Mouse (Mus musculus): ENCODE measurements around the gene Ust.

Ust gene

DNA sequence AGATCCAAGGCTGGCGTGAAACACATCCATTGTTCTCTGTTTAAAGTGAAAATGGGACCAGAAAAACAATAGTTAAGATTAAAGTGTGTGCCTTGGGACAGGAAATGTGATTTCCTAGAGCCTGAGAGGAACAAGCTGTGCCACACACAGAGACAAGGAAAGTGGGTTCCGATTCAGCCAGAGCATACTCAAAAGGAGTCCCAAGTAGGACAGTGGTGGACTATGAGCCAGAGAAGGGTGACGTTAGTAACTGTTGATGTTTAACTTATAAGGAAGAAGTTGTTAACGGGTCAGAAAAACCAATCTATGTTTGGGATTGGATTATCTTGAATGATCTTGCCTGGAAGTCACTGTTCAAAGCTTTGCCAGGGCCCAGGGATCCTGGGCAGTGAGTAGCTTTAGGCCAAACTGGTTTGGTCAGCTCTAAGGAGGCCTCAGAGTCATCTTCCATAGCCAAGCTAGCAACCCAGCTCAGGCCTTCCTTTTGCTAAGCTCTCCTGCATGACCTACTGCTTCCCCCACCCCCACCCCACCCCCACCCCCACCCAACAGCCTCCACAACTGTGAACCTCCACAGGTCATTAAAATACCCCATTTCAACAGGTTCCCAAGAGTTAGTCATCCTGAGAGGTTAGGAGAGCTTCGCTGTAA is 329.2 kb downstream of the Ust start:
- in situ Hi-C loops (cut with MboI, MseI): no loop called here

DNA sequence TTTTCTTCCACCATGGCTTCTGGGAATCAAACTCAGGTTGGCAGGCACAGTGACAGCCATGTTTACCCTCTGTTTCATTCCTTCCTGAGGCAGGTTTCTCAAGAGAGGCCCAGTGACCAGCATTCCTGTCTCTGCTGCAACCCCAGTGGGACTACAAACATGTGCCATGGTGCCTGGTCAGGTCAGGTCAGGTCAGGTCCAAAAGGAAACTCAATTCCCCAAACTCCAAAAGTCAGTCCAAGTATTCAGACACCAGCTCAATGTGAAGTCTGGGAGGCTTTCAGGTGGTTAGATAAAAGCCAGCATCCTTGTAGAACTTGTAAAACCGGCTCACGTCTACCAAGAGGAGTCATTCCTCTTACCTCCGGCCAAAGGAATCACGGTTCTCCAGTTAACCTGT is 333.0 kb downstream of the Ust start:
- in situ Hi-C loops (cut with MboI, MseI): no loop called here

DNA sequence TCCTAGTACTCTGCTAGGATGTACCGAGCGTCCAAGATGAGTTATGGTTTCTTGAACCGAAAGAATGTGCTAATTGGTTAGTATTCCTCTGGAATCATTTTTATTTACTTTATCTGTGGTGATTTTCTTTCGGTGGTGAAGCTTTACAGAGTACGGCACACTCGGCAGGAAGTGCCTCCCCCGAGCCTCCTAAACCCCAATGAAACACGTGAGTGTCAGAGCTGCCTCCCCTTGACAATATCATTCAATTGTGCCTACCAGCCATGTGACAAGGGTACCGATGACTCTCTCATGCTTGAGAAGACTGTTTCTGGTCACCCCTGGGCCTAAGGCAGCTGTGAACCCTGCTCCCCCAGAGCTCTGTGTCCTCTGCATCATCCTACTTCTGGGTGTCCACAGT is 333.9 kb downstream of the Ust start:
- in situ Hi-C loops (cut with MboI, MseI): no loop called here

DNA sequence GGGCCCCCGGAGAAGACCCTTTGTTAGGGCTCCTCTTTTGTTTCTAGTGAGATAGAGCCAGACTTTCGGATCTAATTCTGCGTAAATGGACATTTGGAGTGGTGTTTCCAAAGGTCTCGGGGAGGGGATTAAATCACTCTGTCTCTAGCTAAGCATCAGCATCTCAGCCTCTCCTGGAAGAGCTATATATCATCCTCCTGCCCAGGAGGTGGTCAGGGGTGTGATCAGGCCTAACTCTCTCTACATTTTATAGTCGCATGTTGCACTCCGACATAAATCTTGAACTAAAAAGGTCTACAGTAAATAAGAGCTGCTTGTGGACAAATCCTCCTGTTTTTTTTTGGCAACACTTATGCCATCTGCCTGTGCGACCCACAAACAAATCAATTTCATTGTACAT is 335.5 kb downstream of the Ust start:
- in situ Hi-C loops (cut with MboI, MseI): no loop called here

DNA sequence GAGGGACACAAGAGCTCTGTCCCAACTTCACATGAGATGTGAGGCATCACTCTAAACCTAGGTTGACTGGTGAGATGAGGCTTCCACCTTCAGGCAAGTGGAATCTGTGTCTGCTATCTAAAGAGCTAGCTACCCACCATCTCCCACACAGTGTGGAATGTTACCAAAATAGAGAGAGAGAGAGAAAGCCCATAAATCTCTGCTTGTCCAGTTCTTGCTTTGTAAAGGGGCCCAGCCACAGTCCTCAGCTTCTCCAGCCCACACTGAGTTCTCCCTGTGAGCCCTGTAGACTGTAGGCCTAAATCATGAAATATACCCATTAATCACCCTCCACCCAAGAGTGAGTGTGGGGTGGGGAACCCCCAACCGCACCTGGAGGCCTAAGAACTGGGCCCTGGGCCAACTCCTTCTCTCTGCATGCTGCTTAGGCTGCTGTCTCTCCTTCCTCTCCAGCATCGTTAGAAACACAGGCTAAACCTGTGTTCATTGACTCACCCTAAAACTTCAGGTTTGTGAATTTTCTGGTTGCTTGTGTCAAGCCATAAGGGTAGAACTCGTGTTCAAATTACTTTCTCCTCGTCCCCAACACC is 336.9 kb downstream of the Ust start:
- in situ Hi-C loops (cut with MboI, MseI): no loop called here

DNA sequence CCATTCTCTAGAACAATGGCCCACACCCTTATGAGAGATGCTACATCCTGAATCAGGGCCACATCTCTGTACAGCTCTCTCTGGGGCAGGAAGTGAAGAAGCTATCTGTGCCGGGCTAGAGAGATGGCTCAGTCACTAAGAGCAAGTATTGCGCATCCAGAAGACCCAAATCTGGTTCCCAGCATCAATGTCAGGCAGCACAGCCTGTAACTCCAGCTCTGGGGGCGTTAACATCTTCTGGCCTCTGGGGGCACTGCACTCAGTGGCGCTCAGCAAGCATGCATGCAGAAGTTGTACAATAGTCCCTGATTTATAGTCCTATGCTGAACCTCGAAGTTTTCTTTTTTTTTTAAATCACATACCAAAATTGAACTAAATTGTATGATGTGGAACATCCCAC is 341.0 kb downstream of the Ust start:
- in situ Hi-C loops (cut with MboI, MseI): no loop called here

DNA sequence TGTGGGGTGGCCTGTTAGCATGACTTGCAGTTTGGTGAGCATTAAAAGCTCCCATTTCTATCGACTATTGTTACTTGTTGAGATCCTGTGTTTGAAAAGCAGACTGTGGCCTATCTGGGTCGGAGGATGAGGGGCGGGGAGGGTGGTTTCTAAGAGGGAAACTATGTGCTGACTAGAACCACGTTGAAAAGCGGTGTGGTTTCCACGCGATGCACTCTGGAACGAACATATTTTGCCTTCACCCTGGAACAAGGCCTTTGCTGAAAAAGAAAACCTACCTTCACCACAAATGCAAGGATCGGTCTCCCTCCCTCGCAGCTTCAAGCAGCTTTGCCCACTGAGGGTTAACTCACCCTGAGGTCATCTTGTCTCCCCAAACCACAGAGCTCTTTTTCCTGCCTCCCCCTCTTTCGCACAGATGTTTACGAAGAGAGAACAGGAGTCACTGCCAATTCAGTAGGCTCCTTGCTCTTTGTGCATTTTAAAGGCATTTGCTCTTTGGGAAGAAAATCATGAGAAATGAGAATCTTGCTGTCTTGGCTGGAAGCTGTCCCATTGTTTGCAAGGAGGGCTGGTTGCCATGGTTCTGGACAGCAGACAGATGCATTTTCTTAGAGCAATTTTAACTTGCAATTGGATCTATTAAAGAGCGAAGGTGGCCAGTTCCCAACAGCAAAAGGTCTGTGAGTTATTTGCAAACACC is 342.1 kb downstream of the Ust start:
- in situ Hi-C loops (cut with MboI, MseI): no loop called here

DNA sequence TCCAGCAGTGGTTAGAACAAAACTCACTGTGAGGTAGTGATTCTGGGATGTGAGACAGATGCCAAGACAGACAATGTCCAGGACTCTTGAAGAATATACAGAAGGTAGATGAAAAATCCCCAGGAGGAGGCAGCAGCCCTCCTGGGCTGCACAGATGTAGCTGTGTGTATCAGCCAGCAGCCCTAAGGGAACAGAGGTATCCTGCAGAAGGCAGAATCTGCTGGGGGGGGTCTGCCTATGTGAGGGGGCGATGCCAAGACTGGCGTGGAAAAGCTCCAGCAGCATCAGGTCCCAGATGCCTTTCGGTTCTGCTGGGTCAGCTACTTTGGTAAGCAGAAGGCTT is 342.6 kb downstream of the Ust start:
- in situ Hi-C loops (cut with MboI, MseI): no loop called here

DNA sequence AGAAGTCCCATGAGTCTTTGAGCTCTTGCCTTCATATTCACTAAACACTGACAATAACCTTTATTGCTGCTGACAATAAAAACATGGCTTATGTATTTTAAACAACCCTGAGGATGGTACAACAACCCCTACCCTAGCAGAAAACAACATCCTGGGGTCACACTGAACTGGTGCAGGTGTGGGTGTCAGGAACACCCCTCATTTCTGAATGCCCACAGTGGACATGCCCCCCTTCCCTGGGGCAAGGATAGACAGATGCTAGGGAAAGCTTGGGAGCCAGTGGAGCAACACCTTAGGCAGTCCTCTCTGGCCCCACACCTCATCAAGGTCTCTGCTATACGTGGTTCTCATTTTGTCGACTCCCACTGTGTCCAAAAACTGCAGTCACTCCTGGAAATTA is 343.9 kb downstream of the Ust start:
- in situ Hi-C loops (cut with MboI, MseI): loop anchor here (5.0 kb wide), 1 partner anchor 37 kb away; no protein-coding TSS in a partner anchor

DNA sequence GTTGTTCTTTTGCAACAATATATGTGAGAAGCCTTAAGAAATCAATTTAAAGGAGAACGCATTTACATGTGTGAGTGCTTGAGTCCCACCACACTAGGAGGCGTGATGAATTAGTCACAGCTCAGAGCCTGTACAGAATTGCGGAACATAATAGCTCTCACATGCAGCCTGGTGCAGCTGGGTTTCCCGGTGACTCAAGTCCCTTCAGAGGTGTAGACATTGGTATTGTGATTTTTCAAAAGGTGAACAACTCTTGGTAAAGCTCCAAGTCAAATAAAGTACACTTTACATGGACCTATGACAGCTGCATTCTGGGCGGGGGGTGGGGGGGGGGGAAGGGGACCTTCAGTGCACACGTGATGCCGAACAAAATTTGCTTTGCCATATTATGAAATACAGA is 344.4 kb downstream of the Ust start:
- in situ Hi-C loops (cut with MboI, MseI): loop anchor here (5.0 kb wide), 1 partner anchor 37 kb away; no protein-coding TSS in a partner anchor

DNA sequence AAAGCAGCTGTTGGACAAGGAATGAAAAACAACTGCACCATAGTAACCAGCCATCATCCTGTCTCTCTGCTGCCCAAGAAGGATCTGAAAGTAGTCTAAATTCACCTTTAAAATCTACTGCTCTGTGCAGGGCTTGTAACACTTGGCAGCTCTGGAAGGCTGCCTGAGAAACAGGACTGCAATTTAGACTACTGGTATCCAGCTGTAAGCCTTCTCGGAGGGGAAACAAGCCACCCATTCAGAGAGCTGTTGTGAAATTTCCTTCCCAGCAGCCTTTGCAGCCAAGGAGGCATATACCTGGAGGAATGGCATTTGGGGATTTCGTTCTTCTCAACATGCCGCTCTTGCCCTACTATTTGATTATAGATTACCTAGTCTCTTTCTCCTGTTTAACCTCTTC is 345.6 kb downstream of the Ust start:
- in situ Hi-C loops (cut with MboI, MseI): loop anchor here (5.0 kb wide), 1 partner anchor 36 kb away; no protein-coding TSS in a partner anchor

DNA sequence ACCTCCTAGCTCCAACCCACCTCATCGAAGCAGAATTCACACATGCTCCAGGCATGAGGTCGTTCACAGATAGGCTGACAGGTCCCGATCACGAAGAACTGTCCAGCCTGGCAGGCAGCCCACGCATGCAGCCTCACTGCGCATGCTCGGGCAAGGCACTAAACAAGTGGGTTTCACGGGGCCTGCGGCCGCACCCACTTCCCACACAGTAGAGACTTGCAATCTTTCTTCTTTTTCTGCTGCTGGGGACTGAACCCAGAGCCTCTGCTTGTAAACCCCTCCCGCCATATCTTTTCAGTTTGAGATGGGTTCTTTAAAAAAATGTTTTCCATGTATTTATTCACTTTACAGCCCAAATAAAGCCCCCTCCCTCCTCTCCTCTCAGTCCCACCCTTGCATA is 347.1 kb downstream of the Ust start:
- in situ Hi-C loops (cut with MboI, MseI): loop anchor here (5.0 kb wide), 1 partner anchor 34 kb away; no protein-coding TSS in a partner anchor

Data from regulatory T cell (primary cell).